Mouse (Mus musculus): Measurements from ENCODE around the gene Mal. TPM values are rescaled to one million over a fixed set of nuclear protein-coding genes. Genes with fewer than 3 reads are reported as not detected.

Gene Mal
- polyA plus RNA-seq, 1 experiment, result 3.9 TPM

GRCm38 (mm10) chr2:127649921-127650320, 6.6 kb downstream of the Mal start:
- Histone ChIP-seq H3K4me1 (ENCODE audit: control insufficient read depth, insufficient read depth, low read length) (no peaks in the 10 kb centered on the region), H3K27ac (ENCODE audit: insufficient read depth, low read length) (no peak overlapping the region), H3K9ac (ENCODE audit: low read depth, poor library complexity, severe bottlenecking) (no peak overlapping the region), H3K4me3 (ENCODE audit: low read depth, low read length) (no peak overlapping the region), H3K27me3 (ENCODE audit: control insufficient read depth, insufficient read depth, low read length, poor library complexity, severe bottlenecking) (no peaks in the 10 kb centered on the region), H3K9me3 (replicated peaks; ENCODE audit: control insufficient read depth, insufficient read depth, low read length, poor library complexity, severe bottlenecking) (no peaks in the 10 kb centered on the region), H3K36me3 (ENCODE audit: control insufficient read depth, insufficient read depth, low read length, poor library complexity, severe bottlenecking) (no peaks in the 10 kb centered on the region)
- TF ChIP-seq POLR2A (IDR thresholded peaks at IDR 0.05; ENCODE audit: insufficient read depth, low read length), result no peak
- TF ChIP-seq EP300 (IDR thresholded peaks at IDR 0.05; ENCODE audit: insufficient read depth, low read depth, low read length), result no peak
- no peak for TF ChIP-seq CTCF (IDR thresholded peaks at IDR 0.05; ENCODE audit: low read depth, low read length)

- TF ChIP-seq CTCF (IDR thresholded peaks at IDR 0.05; ENCODE audit: low read depth, low read length) (no peak), EP300 (IDR thresholded peaks at IDR 0.05; ENCODE audit: insufficient read depth, low read depth, low read length) (no peak), POLR2A (IDR thresholded peaks at IDR 0.05; ENCODE audit: insufficient read depth, low read length) (no peak)
- H3K4me1 ChIP-seq (ENCODE audit: control insufficient read depth, insufficient read depth, low read length), result no peaks in the 10 kb centered on the region
- H3K36me3 ChIP-seq (ENCODE audit: control insufficient read depth, insufficient read depth, low read length, poor library complexity, severe bottlenecking), result no peaks in the 10 kb centered on the region
- H3K4me3 ChIP-seq (ENCODE audit: low read depth, low read length), result no peak overlapping the region
- H3K9ac ChIP-seq (ENCODE audit: low read depth, poor library complexity, severe bottlenecking), result no peak overlapping the region
- no peak overlapping the region for H3K27ac ChIP-seq (ENCODE audit: insufficient read depth, low read length)
- no peaks in the 10 kb centered on the region for H3K27me3 ChIP-seq (ENCODE audit: control insufficient read depth, insufficient read depth, low read length, poor library complexity, severe bottlenecking)
- H3K9me3 ChIP-seq (replicated peaks; ENCODE audit: control insufficient read depth, insufficient read depth, low read length, poor library complexity, severe bottlenecking), result no peaks in the 10 kb centered on the region
These were observed 8.3 kb downstream of the Mal start for GRCm38 (mm10) chr2:127648145-127648544.

GRCm38 (mm10) chr2:127646875-127647274, 9.6 kb downstream of the Mal start:
- H3K27ac ChIP-seq (ENCODE audit: insufficient read depth, low read length), result no peak overlapping the region
- no peak overlapping the region for H3K4me3 ChIP-seq (ENCODE audit: low read depth, low read length)
- no peaks in the 10 kb centered on the region for H3K9me3 ChIP-seq (replicated peaks; ENCODE audit: control insufficient read depth, insufficient read depth, low read length, poor library complexity, severe bottlenecking)
- no peak overlapping the region for H3K9ac ChIP-seq (ENCODE audit: low read depth, poor library complexity, severe bottlenecking)
- H3K27me3 ChIP-seq (ENCODE audit: control insufficient read depth, insufficient read depth, low read length, poor library complexity, severe bottlenecking), result no peaks in the 10 kb centered on the region
- no peaks in the 10 kb centered on the region for H3K36me3 ChIP-seq (ENCODE audit: control insufficient read depth, insufficient read depth, low read length, poor library complexity, severe bottlenecking)
- TF ChIP-seq CTCF (IDR thresholded peaks at IDR 0.05; ENCODE audit: low read depth, low read length), result no peak
- TF ChIP-seq EP300 (IDR thresholded peaks at IDR 0.05; ENCODE audit: insufficient read depth, low read depth, low read length), result no peak
- no peak for TF ChIP-seq POLR2A (IDR thresholded peaks at IDR 0.05; ENCODE audit: insufficient read depth, low read length)
- no peaks in the 10 kb centered on the region for H3K4me1 ChIP-seq (ENCODE audit: control insufficient read depth, insufficient read depth, low read length)

- Histone ChIP-seq H3K9ac (ENCODE audit: low read depth, poor library complexity, severe bottlenecking) (no peak overlapping the region), H3K27me3 (ENCODE audit: control insufficient read depth, insufficient read depth, low read length, poor library complexity, severe bottlenecking) (no peaks in the 10 kb centered on the region), H3K4me3 (ENCODE audit: low read depth, low read length) (no peak overlapping the region), H3K4me1 (ENCODE audit: control insufficient read depth, insufficient read depth, low read length) (no peaks in the 10 kb centered on the region), H3K9me3 (replicated peaks; ENCODE audit: control insufficient read depth, insufficient read depth, low read length, poor library complexity, severe bottlenecking) (no peaks in the 10 kb centered on the region), H3K36me3 (ENCODE audit: control insufficient read depth, insufficient read depth, low read length, poor library complexity, severe bottlenecking) (no peaks in the 10 kb centered on the region), H3K27ac (ENCODE audit: insufficient read depth, low read length) (no peak overlapping the region)
- TF ChIP-seq EP300 (IDR thresholded peaks at IDR 0.05; ENCODE audit: insufficient read depth, low read depth, low read length), result no peak
- no peak for TF ChIP-seq POLR2A (IDR thresholded peaks at IDR 0.05; ENCODE audit: insufficient read depth, low read length)
- no peak for TF ChIP-seq CTCF (IDR thresholded peaks at IDR 0.05; ENCODE audit: low read depth, low read length)
These were observed 12.5 kb downstream of the Mal start for GRCm38 (mm10) chr2:127643728-127644704.

- TF ChIP-seq CTCF (IDR thresholded peaks at IDR 0.05; ENCODE audit: low read depth, low read length), result no peak
- no peak for TF ChIP-seq EP300 (IDR thresholded peaks at IDR 0.05; ENCODE audit: insufficient read depth, low read depth, low read length)
- no peak for TF ChIP-seq POLR2A (IDR thresholded peaks at IDR 0.05; ENCODE audit: insufficient read depth, low read length)
- Histone ChIP-seq H3K9me3 (replicated peaks; ENCODE audit: control insufficient read depth, insufficient read depth, low read length, poor library complexity, severe bottlenecking) (no peaks in the 10 kb centered on the region), H3K27ac (ENCODE audit: insufficient read depth, low read length) (no peak overlapping the region), H3K4me3 (ENCODE audit: low read depth, low read length) (no peak overlapping the region), H3K36me3 (ENCODE audit: control insufficient read depth, insufficient read depth, low read length, poor library complexity, severe bottlenecking) (no peaks in the 10 kb centered on the region), H3K27me3 (ENCODE audit: control insufficient read depth, insufficient read depth, low read length, poor library complexity, severe bottlenecking) (no peaks in the 10 kb centered on the region), H3K4me1 (ENCODE audit: control insufficient read depth, insufficient read depth, low read length) (no peaks in the 10 kb centered on the region), H3K9ac (ENCODE audit: low read depth, poor library complexity, severe bottlenecking) (no peak overlapping the region)
These were observed 17.5 kb downstream of the Mal start for GRCm38 (mm10) chr2:127638973-127639372.

GRCm38 (mm10) chr2:127635581-127635980, 20.9 kb downstream of the Mal start:
- no peaks in the 10 kb centered on the region for H3K27me3 ChIP-seq (ENCODE audit: control insufficient read depth, insufficient read depth, low read length, poor library complexity, severe bottlenecking)
- H3K36me3 ChIP-seq (ENCODE audit: control insufficient read depth, insufficient read depth, low read length, poor library complexity, severe bottlenecking), result no peaks in the 10 kb centered on the region
- H3K4me3 ChIP-seq (ENCODE audit: low read depth, low read length), result no peak overlapping the region
- H3K9me3 ChIP-seq (replicated peaks; ENCODE audit: control insufficient read depth, insufficient read depth, low read length, poor library complexity, severe bottlenecking), result no peaks in the 10 kb centered on the region
- no peak for TF ChIP-seq EP300 (IDR thresholded peaks at IDR 0.05; ENCODE audit: insufficient read depth, low read depth, low read length)
- TF ChIP-seq POLR2A (IDR thresholded peaks at IDR 0.05; ENCODE audit: insufficient read depth, low read length), result no peak
- no peak for TF ChIP-seq CTCF (IDR thresholded peaks at IDR 0.05; ENCODE audit: low read depth, low read length)
- no peaks in the 10 kb centered on the region for H3K4me1 ChIP-seq (ENCODE audit: control insufficient read depth, insufficient read depth, low read length)
- no peak overlapping the region for H3K27ac ChIP-seq (ENCODE audit: insufficient read depth, low read length)
- no peak overlapping the region for H3K9ac ChIP-seq (ENCODE audit: low read depth, poor library complexity, severe bottlenecking)
